Mouse (Mus musculus): ENCODE results near the gene 2200002J24Rik. TPM values are rescaled to one million over a fixed set of nuclear protein-coding genes. Genes with fewer than 3 reads are reported as not detected.
"Not testable (repeated sequence)": the region's sequence is repeated elsewhere in the genome, so short reads cannot be mapped to it uniquely, and the experiment has no call there.

Gene 2200002J24Rik
- polyA plus RNA-seq, 1 experiment from 2014 or later = not detected

DNA sequence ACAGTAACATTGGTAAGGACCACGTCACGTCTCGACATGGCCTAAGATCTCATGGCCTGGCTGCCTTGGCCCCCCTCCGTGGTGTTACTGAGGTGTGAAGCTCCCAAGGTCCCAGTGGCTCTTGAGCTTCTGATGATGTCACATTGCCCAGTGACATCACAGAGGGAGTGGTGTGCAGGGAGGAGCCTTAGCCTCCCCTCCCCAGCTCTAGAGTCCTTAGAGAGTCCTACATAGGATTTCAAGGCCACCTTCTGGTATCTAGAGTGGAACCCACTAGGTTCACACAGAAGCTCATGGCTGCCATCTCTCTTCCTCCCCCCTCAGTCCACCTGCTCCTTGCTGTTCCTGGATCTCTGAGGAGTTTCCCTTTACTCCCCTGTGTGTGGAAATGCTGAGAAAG lies 44.9 kb downstream of the 2200002J24Rik start, which contains the start of gene Gapdhs:
TSS of gene Gapdhs (minus strand) at position 65 of the 400 bp plus-strand sequence.
- not testable (repeated sequence) for H3K36me3 ChIP-seq (ENCODE audit: control insufficient read depth, insufficient read depth, low read length); H3K4me2 ChIP-seq (replicated peaks; ENCODE audit: low read depth, low read length); H3K4me3 ChIP-seq (ENCODE audit: low read depth, low read length); DNase-seq (ENCODE audit: low spot score); H3K27me3 ChIP-seq (ENCODE audit: control insufficient read depth, insufficient read depth, low read length); H3K4me1 ChIP-seq (replicated peaks; ENCODE audit: control insufficient read depth, insufficient read depth, low read length); ATAC-seq (ENCODE audit: low FRiP score); H3K9me3 ChIP-seq (ENCODE audit: control insufficient read depth, low read length); H3K27ac ChIP-seq (ENCODE audit: low read depth, low read length); H3K9ac ChIP-seq (ENCODE audit: low read depth, low read length)
- WGBS = 70% methylated on average over 1 of the region's 4 CpGs

DNA sequence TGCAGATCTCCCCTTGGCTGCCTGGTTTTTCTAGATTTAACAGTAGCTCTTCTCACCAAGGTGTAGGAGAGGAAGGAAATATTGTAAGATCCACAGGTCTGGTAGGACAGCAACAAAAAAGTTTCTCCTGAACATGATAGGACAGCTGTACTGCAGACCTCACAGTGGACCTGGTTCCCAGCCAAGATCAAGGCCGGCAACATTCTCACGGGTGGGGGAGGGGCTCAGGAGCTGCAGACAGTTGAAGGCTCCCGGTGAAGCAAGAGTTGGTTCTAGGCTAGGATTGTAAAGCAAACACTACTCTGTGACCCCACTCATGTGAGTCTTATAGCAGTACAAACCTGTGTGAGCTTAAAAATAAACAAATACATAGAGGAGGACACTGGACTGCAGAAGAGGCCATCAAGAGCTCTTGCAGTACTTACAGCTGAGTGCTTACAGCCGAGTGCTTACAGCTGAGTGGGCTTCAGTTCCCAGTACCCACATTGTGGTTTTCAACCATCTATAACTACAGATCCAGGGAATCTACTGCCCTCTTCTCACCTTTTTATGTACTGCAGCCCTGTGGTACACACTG lies 45.4 kb downstream of the 2200002J24Rik start:
- Histone ChIP-seq H3K27ac (ENCODE audit: low read depth, low read length) (no peak overlapping the region), H3K4me3 (ENCODE audit: low read depth, low read length) (no peak overlapping the region), H3K4me2 (replicated peaks; ENCODE audit: low read depth, low read length) (no peak overlapping the region), H3K27me3 (ENCODE audit: control insufficient read depth, insufficient read depth, low read length) (no peaks in the 10 kb centered on the region), H3K9me3 (ENCODE audit: control insufficient read depth, low read length) (no peaks in the 10 kb centered on the region), H3K4me1 (replicated peaks; ENCODE audit: control insufficient read depth, insufficient read depth, low read length) (no peaks in the 10 kb centered on the region), H3K36me3 (ENCODE audit: control insufficient read depth, insufficient read depth, low read length) (no peaks in the 10 kb centered on the region), H3K9ac (ENCODE audit: low read depth, low read length) (no peak overlapping the region)
- ATAC-seq (ENCODE audit: low FRiP score) (no peak), DNase-seq (ENCODE audit: low spot score) (no peak)
- 47% methylated on average over 4 of the region's 4 CpGs for WGBS

DNA sequence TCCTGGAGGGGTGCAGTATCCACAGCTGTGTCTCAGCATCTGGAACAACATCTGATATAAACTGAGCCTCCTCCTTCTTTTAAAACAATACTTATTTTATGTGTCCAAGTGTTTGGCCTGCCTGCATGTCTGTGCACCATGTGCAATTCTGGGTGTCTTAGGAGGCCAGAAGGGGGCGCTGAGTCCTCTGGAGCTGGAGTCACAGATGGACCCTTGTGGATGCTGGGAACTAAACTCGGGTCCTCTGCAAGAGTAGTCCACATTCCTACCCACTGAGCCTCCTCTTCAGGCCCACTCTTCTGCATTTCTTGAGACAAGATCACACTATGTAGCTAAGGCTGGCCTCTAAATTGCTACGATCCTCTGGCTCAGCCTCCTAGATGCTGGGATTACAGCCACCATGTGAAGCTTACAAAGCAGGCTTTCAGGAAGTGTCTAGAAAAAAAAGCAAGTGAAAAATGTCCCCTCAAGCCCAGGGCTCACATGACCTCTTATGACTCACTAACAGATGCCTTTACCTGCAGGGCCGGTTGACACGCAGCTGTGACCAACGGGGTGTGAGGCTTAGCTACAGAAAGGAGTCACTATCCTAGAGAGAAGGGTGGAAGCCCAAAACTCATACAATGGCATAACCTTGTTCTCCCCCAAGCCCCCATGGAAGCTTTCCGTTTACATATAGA lies 48.9 kb downstream of the 2200002J24Rik start:
- no peaks in the 10 kb centered on the region for H3K4me1 ChIP-seq (replicated peaks; ENCODE audit: control insufficient read depth, insufficient read depth, low read length)
- 87% methylated on average over 7 of the region's 7 CpGs for WGBS
- no peak for DNase-seq (ENCODE audit: low spot score)
- H3K9me3 ChIP-seq (ENCODE audit: control insufficient read depth, low read length) = no peaks in the 10 kb centered on the region
- no peak overlapping the region for H3K27ac ChIP-seq (ENCODE audit: low read depth, low read length)
- H3K36me3 ChIP-seq (ENCODE audit: control insufficient read depth, insufficient read depth, low read length) = no peaks in the 10 kb centered on the region
- no peak overlapping the region for H3K4me2 ChIP-seq (replicated peaks; ENCODE audit: low read depth, low read length)
- H3K9ac ChIP-seq (ENCODE audit: low read depth, low read length) = no peak overlapping the region
- no peaks in the 10 kb centered on the region for H3K27me3 ChIP-seq (ENCODE audit: control insufficient read depth, insufficient read depth, low read length)
- H3K4me3 ChIP-seq (ENCODE audit: low read depth, low read length) = no peak overlapping the region
- no peak for ATAC-seq (ENCODE audit: low FRiP score)

Other genes starting within 250 kb of the 2200002J24Rik start
- gene Kirrel2, start 241.2 kb upstream of the 2200002J24Rik start, polyA plus RNA-seq (2014; fragmentation: Nextera tagmentation; extraction: Ambion mirVana) = 18.6 and 25.8 TPM in 2 replicates
- 3.3 and 4.5 TPM in 2 replicates for gene Nphs1, start 240.6 kb upstream of the 2200002J24Rik start, polyA plus RNA-seq (2014; fragmentation: Nextera tagmentation; extraction: Ambion mirVana)
- not detected in 2 replicates for gene Prodh2, start 205.3 kb upstream of the 2200002J24Rik start, polyA plus RNA-seq (2014; fragmentation: Nextera tagmentation; extraction: Ambion mirVana)
- gene Arhgap33, start 163.9 kb upstream of the 2200002J24Rik start, polyA plus RNA-seq (2014; fragmentation: Nextera tagmentation; extraction: Ambion mirVana) = 41.4 and 41.9 TPM in 2 replicates
- gene Hspb6, start 146.7 kb upstream of the 2200002J24Rik start, polyA plus RNA-seq (2014; fragmentation: Nextera tagmentation; extraction: Ambion mirVana) = 3.5 and 4.0 TPM in 2 replicates
- gene Proser3, start 146.6 kb upstream of the 2200002J24Rik start, polyA plus RNA-seq (2014; fragmentation: Nextera tagmentation; extraction: Ambion mirVana) = 11.4 and 18.4 TPM in 2 replicates
- gene Lin37, start 139.1 kb upstream of the 2200002J24Rik start, polyA plus RNA-seq (2014; fragmentation: Nextera tagmentation; extraction: Ambion mirVana) = 44.7 and 48.3 TPM in 2 replicates
- gene U2af1l4, start 135.6 kb upstream of the 2200002J24Rik start, polyA plus RNA-seq (2014; fragmentation: Nextera tagmentation; extraction: Ambion mirVana) = 83.0 and 100.0 TPM in 2 replicates
- 7.8 and 9.8 TPM in 2 replicates for gene Gm49396, start 135.6 kb upstream of the 2200002J24Rik start, polyA plus RNA-seq (2014; fragmentation: Nextera tagmentation; extraction: Ambion mirVana)
- gene Psenen, start 135.3 kb upstream of the 2200002J24Rik start, polyA plus RNA-seq (2014; fragmentation: Nextera tagmentation; extraction: Ambion mirVana) = 104 and 105 TPM in 2 replicates
- gene Igflr1, start 133.5 kb upstream of the 2200002J24Rik start, polyA plus RNA-seq (2014; fragmentation: Nextera tagmentation; extraction: Ambion mirVana) = 3.0 and 3.6 TPM in 2 replicates
- 11.1 and 13.2 TPM in 2 replicates for gene Kmt2b, start 110.2 kb upstream of the 2200002J24Rik start, polyA plus RNA-seq (2014; fragmentation: Nextera tagmentation; extraction: Ambion mirVana)
- gene Zbtb32, start 100.0 kb upstream of the 2200002J24Rik start, polyA plus RNA-seq (2014; fragmentation: Nextera tagmentation; extraction: Ambion mirVana) = 0.24 and 1.2 TPM in 2 replicates
- 0.54 and 1.2 TPM in 2 replicates for gene Upk1a, start 86.1 kb upstream of the 2200002J24Rik start, polyA plus RNA-seq (2014; fragmentation: Nextera tagmentation; extraction: Ambion mirVana)
- 816 and 817 TPM in 2 replicates for gene Cox6b1, start 72.8 kb upstream of the 2200002J24Rik start, polyA plus RNA-seq (2014; fragmentation: Nextera tagmentation; extraction: Ambion mirVana)
- gene Etv2, start 63.1 kb upstream of the 2200002J24Rik start, polyA plus RNA-seq (2014; fragmentation: Nextera tagmentation; extraction: Ambion mirVana) = not detected in 2 replicates
- gene Rbm42, start 48.6 kb upstream of the 2200002J24Rik start, polyA plus RNA-seq (2014; fragmentation: Nextera tagmentation; extraction: Ambion mirVana) = 119 and 123 TPM in 2 replicates
- gene Haus5, start 33.9 kb upstream of the 2200002J24Rik start, polyA plus RNA-seq (2014; fragmentation: Nextera tagmentation; extraction: Ambion mirVana) = 40.3 and 41.8 TPM in 2 replicates
- not detected in 2 replicates for gene Pmis2, start 27.3 kb upstream of the 2200002J24Rik start, polyA plus RNA-seq (2014; fragmentation: Nextera tagmentation; extraction: Ambion mirVana)
- gene Atp4a, start 13.3 kb downstream of the 2200002J24Rik start, polyA plus RNA-seq (2014; fragmentation: Nextera tagmentation; extraction: Ambion mirVana) = 0.65 and 1.4 TPM in 2 replicates
- 143 and 160 TPM in 2 replicates for gene Tmem147, start 30.6 kb downstream of the 2200002J24Rik start, polyA plus RNA-seq (2014; fragmentation: Nextera tagmentation; extraction: Ambion mirVana)
- gene Gapdhs, start 44.8 kb downstream of the 2200002J24Rik start, polyA plus RNA-seq (2014; fragmentation: Nextera tagmentation; extraction: Ambion mirVana) = 0.60 and 0.75 TPM in 2 replicates
- 0.39 and 0.42 TPM in 2 replicates for gene Sbsn, start 52.5 kb downstream of the 2200002J24Rik start, polyA plus RNA-seq (2014; fragmentation: Nextera tagmentation; extraction: Ambion mirVana)
- gene Dmkn, start 64.8 kb downstream of the 2200002J24Rik start, polyA plus RNA-seq (2014; fragmentation: Nextera tagmentation; extraction: Ambion mirVana) = 0.34 and 0.73 TPM in 2 replicates
- gene Krtdap, start 89.0 kb downstream of the 2200002J24Rik start, polyA plus RNA-seq (2014; fragmentation: Nextera tagmentation; extraction: Ambion mirVana) = not detected in 2 replicates
- 0.20 TPM in 1 of 2 replicates, not detected in the other for gene Ffar2, start 124.8 kb downstream of the 2200002J24Rik start, polyA plus RNA-seq (2014; fragmentation: Nextera tagmentation; extraction: Ambion mirVana)
- gene Ffar3, start 157.3 kb downstream of the 2200002J24Rik start, polyA plus RNA-seq (2014; fragmentation: Nextera tagmentation; extraction: Ambion mirVana) = not detected in 2 replicates
- gene Ffar1, start 162.6 kb downstream of the 2200002J24Rik start, polyA plus RNA-seq (2014; fragmentation: Nextera tagmentation; extraction: Ambion mirVana) = not detected in 2 replicates
- not detected in 2 replicates for gene Cd22, start 181.4 kb downstream of the 2200002J24Rik start, polyA plus RNA-seq (2014; fragmentation: Nextera tagmentation; extraction: Ambion mirVana)
- 0.28 and 0.73 TPM in 2 replicates for gene Mag, start 215.9 kb downstream of the 2200002J24Rik start, polyA plus RNA-seq (2014; fragmentation: Nextera tagmentation; extraction: Ambion mirVana)
- gene Hamp2, start 225.8 kb downstream of the 2200002J24Rik start, polyA plus RNA-seq (2014; fragmentation: Nextera tagmentation; extraction: Ambion mirVana) = not detected in 2 replicates
- gene Hamp, start 245.1 kb downstream of the 2200002J24Rik start, polyA plus RNA-seq (2014; fragmentation: Nextera tagmentation; extraction: Ambion mirVana) = not detected in 2 replicates

Measured in hindbrain, embryonic 11.5 days (tissue).